Mouse (Mus musculus) kidney, adult 2 months (tissue): Measurements from ENCODE around the gene Wars2. TPM values are rescaled to one million over a fixed set of nuclear protein-coding genes. Genes with fewer than 3 reads are reported as not detected.

Source experiments
- DNase-seq: peaks from one replicate; pipeline ENCODE4 v3.0.0; 2021
- H3K27ac ChIP-seq: fragments of 200-500 bp; 2 replicates; pipeline ENCODE4 v1.5.1; 2012; ENCODE audit warnings: low read depth, low read length, control low read depth, inconsistent platforms; ENCODE audit not compliant: insufficient read depth
- H3K27me3 ChIP-seq: fragments of 200-500 bp; replicated peaks from 2 replicates; pipeline ENCODE4 v1.6.1; 2012; ENCODE audit warnings: mild to moderate bottlenecking, moderate library complexity, low read length, inconsistent platforms; ENCODE audit not compliant: control insufficient read depth, insufficient read depth
- H3K36me3 ChIP-seq: fragments of 200-500 bp; 2 replicates; pipeline ENCODE4 v1.6.1; 2012; ENCODE audit warnings: mild to moderate bottlenecking, moderate library complexity, low read length, inconsistent platforms; ENCODE audit not compliant: control insufficient read depth, insufficient read depth
- H3K4me1 ChIP-seq: fragments of 200-500 bp; 2 replicates; pipeline ENCODE4 v1.6.1; 2011; ENCODE audit warnings: low read length; ENCODE audit not compliant: control insufficient read depth, insufficient read depth
- H3K4me3 ChIP-seq: fragments of 200-500 bp; 2 replicates; pipeline ENCODE4 v1.5.1; 2011; ENCODE audit warnings: mild to moderate bottlenecking, low read depth, low read length, control low read depth; ENCODE audit not compliant: insufficient read depth
- CTCF ChIP-seq: fragments of 200-500 bp; conservative IDR thresholded peaks from 2 replicates; pipeline ENCODE4 v1.5.1; 2011; ENCODE audit warnings: low read depth, mild to moderate bottlenecking, control low read depth, low read length, moderate library complexity, mixed read lengths; ENCODE audit not compliant: insufficient read depth, insufficient read length
- POLR2A ChIP-seq: fragments of 200-500 bp; IDR thresholded peaks from one replicate; pipeline ENCODE4 v1.6.1; 2011; ENCODE audit warnings: low read depth, low read length, control low read depth
- WGBS: fragments of 180-500 bp; shearing (Covaris S2); methylation state at CpG from one replicate; pipeline ENCODE4 v1.1.7; 2018; 5-methylcytosine and 5-hydroxymethylcytosine counted together
- polyA plus RNA-seq: library from polyadenylated mRNA; depleted of rRNA; stranded (reverse); fragments of >200 nt; gene quantifications from 2 replicates; pipeline ENCODE4 v1.2.3, GENCODE M21; 2012

The Wars2 gene
- polyA plus RNA-seq, 1 experiment: 8.4 TPM

DNA sequence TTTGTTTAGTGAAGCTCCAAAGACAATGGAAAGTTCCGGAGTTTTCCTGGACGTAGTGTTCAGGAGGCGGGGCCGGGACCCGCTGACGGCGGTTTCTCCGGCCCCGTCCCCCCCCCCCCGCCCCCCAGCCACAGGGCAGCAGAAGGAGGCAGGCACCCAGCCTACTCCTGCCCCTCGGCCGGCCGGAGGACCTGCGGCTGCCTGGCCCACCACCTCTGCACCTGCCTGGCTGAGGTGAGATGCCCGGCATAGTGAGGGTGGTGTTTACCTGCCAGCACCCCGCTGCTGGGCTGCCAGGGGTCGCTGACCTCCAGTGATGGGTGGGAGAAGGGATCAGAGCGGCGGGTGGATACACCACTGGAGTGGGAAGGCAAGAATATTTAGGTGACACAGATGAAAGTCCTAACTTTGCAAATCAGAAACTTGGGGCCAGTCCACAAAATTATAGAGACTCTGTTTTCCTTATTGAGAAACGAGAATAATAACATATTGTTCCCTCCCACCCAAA, 99.4 kb downstream of the Wars2 start, which contains the start of gene Tbx15:
Gene Tbx15, plus strand, starts transcription at position 169 of the 508 bp plus-strand sequence.
- peaks cover 11% of the 10 kb centered on the region for H3K27me3 ChIP-seq
- peak within 1 kb of the TSS; percentile 10; the same call in 1 of the 2 replicates for H3K4me3 ChIP-seq
- TF ChIP-seq POLR2A: no peak
- no peak for TF ChIP-seq CTCF
- 2% methylated on average over 20 of the region's 20 CpGs for WGBS
- no peak for DNase-seq
- H3K4me1 ChIP-seq: peaks cover 9% of the 10 kb centered on the region; the same call in 1 of the 2 replicates
- H3K27ac ChIP-seq: no peak within 1 kb of the TSS
- H3K36me3 ChIP-seq: no peaks in the 10 kb centered on the region

DNA sequence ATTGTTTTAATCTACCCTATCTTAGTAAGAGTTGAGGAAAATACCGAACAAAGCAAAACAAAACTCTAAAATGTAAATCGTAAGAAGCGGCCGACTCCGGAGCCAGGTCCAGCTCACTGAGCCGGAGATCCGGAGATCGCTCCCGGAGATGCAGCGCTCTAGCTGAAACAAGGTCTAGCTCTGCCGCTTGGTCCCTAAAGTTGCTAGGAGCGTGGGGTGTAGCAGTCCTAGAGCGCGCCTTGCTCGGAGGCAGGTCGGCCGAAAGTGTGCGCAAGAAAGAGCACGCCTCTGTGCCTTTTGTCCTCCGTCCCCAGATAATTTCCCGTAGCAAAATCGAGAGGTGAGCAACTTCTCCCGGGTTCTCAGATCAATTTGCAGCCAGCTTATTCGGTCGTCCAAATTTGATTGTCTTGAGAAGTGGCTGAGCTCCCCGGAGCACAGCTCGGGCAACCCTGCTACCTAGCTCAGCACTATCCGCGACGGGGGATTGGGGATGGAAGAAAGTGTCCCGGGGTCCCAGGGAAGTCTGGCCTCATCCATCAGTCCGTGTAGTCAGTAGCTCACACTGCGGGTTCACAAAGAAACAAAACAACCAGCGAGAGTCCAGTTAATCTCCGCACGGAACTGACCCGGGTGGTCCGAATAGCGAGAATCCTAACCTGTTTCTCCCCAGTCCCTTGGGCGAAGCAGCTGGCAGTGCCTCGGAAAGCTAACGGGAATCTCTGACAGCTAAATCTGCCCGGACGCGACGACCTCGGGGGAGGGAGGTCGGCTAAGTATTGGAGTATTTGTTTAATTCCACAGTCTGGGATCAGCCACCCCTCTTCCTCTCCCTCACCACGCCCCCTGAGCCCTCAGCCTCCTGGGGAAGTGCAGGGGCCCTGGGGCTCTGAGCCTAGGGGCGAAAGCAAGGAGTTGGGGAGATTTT, 100.2 kb downstream of the Wars2 start:
- Histone ChIP-seq H3K4me1 (peaks cover 9% of the 10 kb centered on the region; the same call in 1 of the 2 replicates), H3K27me3 (peaks cover 8% of the 10 kb centered on the region), H3K27ac (no peak overlapping the region), H3K36me3 (no peaks in the 10 kb centered on the region), H3K4me3 (peak overlapping the region; percentile 10; the same call in 1 of the 2 replicates)
- 2% methylated on average over 50 of the region's 50 CpGs for WGBS
- no peak for TF ChIP-seq CTCF
- no peak for TF ChIP-seq POLR2A
- no peak for DNase-seq

DNA sequence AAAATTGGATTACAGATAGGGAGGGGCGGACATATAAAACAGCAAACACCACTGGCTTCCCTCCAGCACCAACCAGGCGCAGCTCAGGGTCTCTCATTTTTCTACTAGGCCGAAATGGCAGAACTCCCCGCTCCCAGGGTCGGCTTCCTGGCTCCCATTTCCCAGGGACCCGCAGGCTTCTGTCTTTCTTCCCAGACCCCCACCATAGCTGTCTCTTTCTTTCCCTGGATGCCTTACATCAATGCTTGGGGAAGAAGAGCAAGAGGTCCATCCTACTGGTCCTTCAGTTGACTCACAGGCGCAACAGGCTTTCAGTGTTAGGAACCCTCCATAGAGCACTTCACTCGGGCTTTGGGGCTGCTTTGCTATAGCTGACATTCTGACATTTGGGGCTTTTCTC, 101.6 kb downstream of the Wars2 start:
- Histone ChIP-seq H3K27me3 (peaks cover 8% of the 10 kb centered on the region), H3K27ac (no peak overlapping the region), H3K4me3 (no peak overlapping the region), H3K36me3 (no peaks in the 10 kb centered on the region), H3K4me1 (peaks cover 9% of the 10 kb centered on the region; the same call in 1 of the 2 replicates)
- no peak for DNase-seq
- WGBS: 16% methylated on average over 8 of the region's 8 CpGs
- TF ChIP-seq POLR2A (no peak), CTCF (no peak)

DNA sequence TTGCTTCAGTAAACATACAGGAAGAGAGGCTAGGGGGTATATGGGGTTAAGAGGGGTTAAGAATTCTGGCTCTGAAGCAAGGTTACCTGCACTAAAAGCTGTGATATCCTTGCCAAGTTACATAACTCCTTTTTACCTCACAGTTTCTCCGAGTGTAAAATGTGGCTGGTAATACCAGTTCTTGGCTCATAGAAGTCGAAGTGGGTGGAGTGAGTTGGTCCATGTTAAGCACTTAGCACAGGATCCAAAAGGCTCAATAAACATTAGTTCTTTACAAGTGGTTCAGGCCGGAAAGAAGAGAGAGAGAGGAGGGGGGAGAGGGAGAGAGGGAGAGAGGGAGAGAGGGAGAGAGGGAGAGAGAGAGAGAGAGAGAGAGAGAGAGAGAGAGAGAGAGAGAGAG, 104.5 kb downstream of the Wars2 start:
- Histone ChIP-seq H3K36me3 (no peaks in the 10 kb centered on the region), H3K27ac (no peak overlapping the region), H3K4me3 (no peak overlapping the region), H3K4me1 (peaks cover 12% of the 10 kb centered on the region; the same call in 1 of the 2 replicates), H3K27me3 (peaks cover 8% of the 10 kb centered on the region)
- WGBS: 4% methylated on average over 3 of the region's 3 CpGs
- no peak for DNase-seq
- no peak for TF ChIP-seq CTCF
- no peak for TF ChIP-seq POLR2A

DNA sequence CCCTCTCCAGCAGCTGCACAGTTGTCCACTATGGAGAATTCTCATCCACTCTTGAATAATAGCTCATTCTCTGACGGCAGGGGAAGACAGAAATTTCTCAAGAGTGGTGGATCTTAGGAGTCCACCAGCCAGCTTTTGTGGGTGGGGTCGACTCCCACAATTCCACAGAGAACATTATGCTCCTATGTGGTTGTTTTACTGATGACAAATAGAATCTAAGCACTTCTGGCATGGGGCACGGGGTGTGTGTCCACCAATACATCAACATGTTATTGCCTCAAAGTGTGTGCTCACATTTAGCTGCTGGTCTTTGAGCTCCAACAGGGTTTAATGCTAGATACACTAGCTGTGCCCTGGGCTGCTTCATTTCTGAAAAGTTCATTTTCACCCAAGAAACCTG, 105.8 kb downstream of the Wars2 start:
- H3K27me3 ChIP-seq: peaks cover 7% of the 10 kb centered on the region
- no peak overlapping the region for H3K27ac ChIP-seq
- H3K4me1 ChIP-seq: 0 out of 2 replicates have a peak, but pooled peaks cover 3% of the 10 kb centered on the region
- no peak for DNase-seq
- WGBS: 27% methylated on average over 3 of the region's 3 CpGs
- H3K36me3 ChIP-seq: no peaks in the 10 kb centered on the region
- TF ChIP-seq CTCF (no peak), POLR2A (no peak)
- H3K4me3 ChIP-seq: no peak overlapping the region

DNA sequence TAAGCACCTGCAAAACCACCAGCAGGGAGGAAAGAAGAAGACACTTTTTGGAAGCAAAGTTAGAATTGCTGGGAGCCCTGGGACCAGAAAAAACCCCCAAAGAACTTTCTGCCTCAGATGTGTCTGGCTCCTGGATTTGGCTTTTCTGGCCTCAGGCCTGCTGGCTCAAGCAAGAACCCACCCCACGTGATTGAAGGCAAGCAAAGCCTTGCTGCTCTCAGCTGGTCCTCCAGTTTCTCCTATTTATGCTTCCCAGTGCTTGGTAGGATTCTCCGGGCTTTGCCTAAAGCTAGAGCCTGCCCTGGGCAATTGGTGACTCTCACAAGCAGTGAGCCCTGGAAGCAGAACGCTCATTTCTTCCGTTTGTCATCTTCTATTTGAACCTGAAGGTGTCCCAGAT, 106.7 kb downstream of the Wars2 start:
- no peak overlapping the region for H3K27ac ChIP-seq
- no peak for TF ChIP-seq CTCF
- no peak for TF ChIP-seq POLR2A
- 0 out of 2 replicates have a peak, but pooled peaks cover 3% of the 10 kb centered on the region for H3K4me1 ChIP-seq
- no peak for DNase-seq
- H3K4me3 ChIP-seq: no peak overlapping the region
- WGBS: 9% methylated on average over 4 of the region's 4 CpGs
- H3K36me3 ChIP-seq: no peaks in the 10 kb centered on the region
- H3K27me3 ChIP-seq: peaks cover 11% of the 10 kb centered on the region

DNA sequence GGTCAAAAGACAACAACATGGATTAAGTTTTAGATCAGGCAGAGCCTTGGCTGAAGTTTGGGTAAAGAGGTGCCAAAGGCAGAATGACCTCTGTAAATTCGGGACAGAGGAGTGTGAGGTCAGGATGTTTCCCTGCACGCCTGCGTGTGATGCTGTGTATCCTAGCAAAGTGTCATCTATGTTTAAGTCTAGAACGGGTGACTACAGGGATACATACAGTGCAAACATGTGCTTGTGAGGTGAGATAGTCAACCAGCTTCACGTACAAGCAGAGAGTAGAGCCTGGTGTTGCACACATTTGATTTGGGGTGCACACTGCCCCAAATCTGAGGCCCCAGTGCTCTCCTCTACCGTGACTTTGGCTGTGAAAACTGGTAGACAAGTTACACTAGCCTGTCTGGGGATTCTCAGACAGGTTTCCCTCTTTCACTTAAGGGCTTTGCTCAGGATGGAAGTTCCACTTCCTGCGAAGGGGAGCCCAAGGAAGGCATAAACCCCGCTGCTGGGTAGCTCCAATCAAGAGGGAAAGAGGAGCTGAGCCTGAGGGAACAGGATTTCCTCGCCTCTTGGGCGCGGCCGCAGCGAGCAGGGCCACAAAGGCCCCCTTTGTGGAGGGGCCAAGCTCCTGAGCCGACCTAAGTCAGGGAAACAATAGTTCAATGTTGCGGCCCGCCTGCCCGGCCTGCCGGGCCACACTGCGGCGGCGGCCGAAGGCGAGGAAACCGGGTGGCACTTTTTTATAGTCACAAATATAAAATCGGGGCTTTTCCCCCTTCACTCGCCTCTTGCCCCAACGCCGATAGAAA, 107.3 kb downstream of the Wars2 start:
- Histone ChIP-seq H3K4me3 (no peak overlapping the region), H3K36me3 (no peaks in the 10 kb centered on the region), H3K4me1 (0 out of 2 replicates have a peak, but pooled peaks cover 3% of the 10 kb centered on the region), H3K27me3 (peaks cover 16% of the 10 kb centered on the region), H3K27ac (no peak overlapping the region)
- 8% methylated on average over 28 of the region's 28 CpGs for WGBS
- TF ChIP-seq CTCF (no peak), POLR2A (no peak)
- no peak for DNase-seq
